Mouse (Mus musculus) thymus, postnatal 0 days (tissue): ENCODE data around the gene Aspm. TPM values are rescaled to one million over a fixed set of nuclear protein-coding genes. Genes with fewer than 3 reads are reported as not detected.

Experiments
- DNase-seq: peaks from one replicate; pipeline ENCODE4 v3.0.0-alpha.2; 2015; ENCODE audit warnings: low spot score
- polyA plus RNA-seq: library from polyadenylated mRNA; unstranded; fragments of >200 nt; fragmentation: Nextera tagmentation; extraction: Ambion mirVana; gene quantifications from 2 replicates; pipeline ENCODE4 v1.2.1, GENCODE M21; 2015

The Aspm gene
- polyA plus RNA-seq, 1 experiment from 2014 or later = 15.6 TPM

DNA sequence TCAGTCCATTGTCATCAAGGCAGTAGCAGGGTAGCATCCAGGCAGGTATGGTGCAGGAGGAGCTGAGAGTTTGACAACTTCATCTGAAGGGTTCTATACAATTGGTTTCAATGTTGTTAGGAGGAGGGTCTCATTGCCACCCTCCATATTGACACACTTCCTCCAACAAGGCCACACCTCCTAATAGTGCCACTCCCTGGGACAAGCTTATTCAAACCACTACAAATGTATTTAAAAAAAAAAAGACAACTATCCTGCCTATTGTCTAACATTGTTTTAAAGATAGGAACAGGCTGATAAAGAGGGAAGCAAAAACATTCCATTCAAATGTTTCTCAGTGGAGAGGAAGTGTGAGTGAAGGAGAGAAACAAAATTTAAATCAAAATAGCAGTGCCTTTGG, 45.2 kb downstream of the Aspm start:
- DNase-seq = no peak

- DNase-seq = no peak
Measured at GRCm38 (mm10) chr1:139501258-139501752, 46.7 kb downstream of the Aspm start, which contains the start of gene F13b. Gene F13b (plus strand): TSS chr1:139501702.

- DNase-seq = no peak
Measured at GRCm38 (mm10) chr1:139514556-139514955, 60.0 kb downstream of the Aspm start.

Other genes with a start within 250 kb of the Aspm start
- gene Crb1, start 77.7 kb upstream of the Aspm start, polyA plus RNA-seq = not detected in 2 replicates
- 4.3 and 4.9 TPM in 2 replicates for gene Zbtb41, start 32.5 kb upstream of the Aspm start, polyA plus RNA-seq
- 0.05 and 0.12 TPM in 2 replicates for gene F13b, start 46.9 kb downstream of the Aspm start, polyA plus RNA-seq
- gene Cfhr1, start 105.5 kb downstream of the Aspm start, polyA plus RNA-seq = 0.08 TPM in 1 of 2 replicates, not detected in the other